Mouse (Mus musculus) limb, embryonic 14.5 days (tissue): ENCODE measurements at regions not wholly inside any gene's neighbourhood (a gene's known extent, or its start where the extent isn't known, plus 50 kb on each side); places are given as distances from the start of the nearest gene placed in this dataset.

Source experiments
- ATAC-seq: fragments of 200-750 bp; cut with Nextera tagmentation; 2 replicates; pipeline ENCODE4 v1.8.0; 2017; ENCODE audit warnings: low read depth, moderate number of reproducible peaks, moderate TSS enrichment; ENCODE audit not compliant: low FRiP score
- DNase-seq: peaks from one replicate; pipeline ENCODE4 v3.0.0-alpha.2; 2015; ENCODE audit warnings: low spot score
- H3K27ac ChIP-seq: fragments of 300-500 bp; sonication (generic); replicated peaks from 2 replicates; pipeline ENCODE4 v1.5.1; 2014; ENCODE audit warnings: low read depth, mild to moderate bottlenecking, low read length, moderate library complexity, mixed read lengths
- H3K27me3 ChIP-seq: fragments of 300-500 bp; sonication (generic); 2 replicates; pipeline ENCODE4 v1.6.1; 2014; ENCODE audit warnings: low read length, mixed read lengths; ENCODE audit not compliant: control insufficient read depth, insufficient read depth
- H3K36me3 ChIP-seq: fragments of 300-500 bp; sonication (generic); 2 replicates; pipeline ENCODE4 v1.6.1; 2014; ENCODE audit warnings: mild to moderate bottlenecking, low read length, moderate library complexity, mixed read lengths; ENCODE audit not compliant: control insufficient read depth, insufficient read depth
- H3K4me1 ChIP-seq: fragments of 300-500 bp; sonication (generic); 2 replicates; pipeline ENCODE4 v1.6.1; 2014; ENCODE audit warnings: antibody characterized with exemption, low read length, mixed read lengths; ENCODE audit not compliant: control insufficient read depth, insufficient read depth
- H3K4me2 ChIP-seq: fragments of 300-500 bp; sonication (generic); replicated peaks from 2 replicates; pipeline ENCODE4 v1.6.1; 2014; ENCODE audit warnings: low read depth, mild to moderate bottlenecking, low read length, moderate library complexity; ENCODE audit not compliant: severe bottlenecking
- H3K4me3 ChIP-seq: fragments of 300-500 bp; sonication (generic); replicated peaks from 2 replicates; pipeline ENCODE4 v1.5.1; 2014; ENCODE audit warnings: low read length
- H3K9ac ChIP-seq: fragments of 300-500 bp; sonication (generic); 2 replicates; pipeline ENCODE4 v1.6.1; 2014; ENCODE audit warnings: mild to moderate bottlenecking, low read depth, low read length, moderate library complexity; ENCODE audit not compliant: severe bottlenecking
- H3K9me3 ChIP-seq: fragments of 300-500 bp; sonication (generic); 2 replicates; pipeline ENCODE4 v1.6.1; 2016; ENCODE audit warnings: low read length; ENCODE audit not compliant: control insufficient read depth
- POLR2A ChIP-seq: fragments of 200-500 bp; IDR thresholded peaks from 2 replicates; pipeline ENCODE4 v1.8.0; 2012; ENCODE audit warnings: inconsistent platforms, mild to moderate bottlenecking, moderate library complexity, borderline replicate concordance; ENCODE audit not compliant: insufficient read depth, insufficient read length; ENCODE audit errors: extremely low read depth
- WGBS: fragments of 180-500 bp; shearing (Covaris S2); extraction: QIAGEN DNeasy Blood & Tissue Kit; methylation state at CpG from one replicate; pipeline ENCODE4 v1.1.7; 2014; 5-methylcytosine and 5-hydroxymethylcytosine counted together

GRCm38 (mm10) chr17:4581851-4582250 is 412.3 kb upstream of the Arid1b start:
- Histone ChIP-seq H3K4me3 (no peak overlapping the region), H3K27me3 (no peaks in the 10 kb centered on the region), H3K4me1 (no peaks in the 10 kb centered on the region), H3K4me2 (no peak overlapping the region), H3K36me3 (no peaks in the 10 kb centered on the region), H3K9me3 (no peaks in the 10 kb centered on the region), H3K9ac (no peak overlapping the region), H3K27ac (no peak overlapping the region)
- TF ChIP-seq POLR2A = no peak
- 89% methylated on average over 11 of the region's 11 CpGs for WGBS
- ATAC-seq (no peak), DNase-seq (no peak)

- no peak for DNase-seq
Observed at GRCm38 (mm10) chr17:4610481-4610880, 383.7 kb upstream of the Arid1b start.

GRCm38 (mm10) chr17:4610993-4611392 is 383.1 kb upstream of the Arid1b start:
- no peak for ATAC-seq
- H3K27me3 ChIP-seq = no peaks in the 10 kb centered on the region
- TF ChIP-seq POLR2A = no peak
- no peak overlapping the region for H3K27ac ChIP-seq
- no peaks in the 10 kb centered on the region for H3K4me1 ChIP-seq
- H3K4me3 ChIP-seq = no peak overlapping the region
- H3K9ac ChIP-seq = no peak overlapping the region
- DNase-seq = no peak
- H3K36me3 ChIP-seq = no peaks in the 10 kb centered on the region
- H3K4me2 ChIP-seq = no peak overlapping the region
- H3K9me3 ChIP-seq = no peaks in the 10 kb centered on the region
- 87% methylated on average over 5 of the region's 5 CpGs for WGBS

More at GRCm38 (mm10) chr17:4610481-4610880, 383.7 kb upstream of the Arid1b start:
- Histone ChIP-seq H3K27ac (no peak overlapping the region), H3K36me3 (no peaks in the 10 kb centered on the region), H3K4me3 (no peak overlapping the region), H3K9ac (no peak overlapping the region), H3K4me2 (no peak overlapping the region), H3K27me3 (no peaks in the 10 kb centered on the region), H3K4me1 (no peaks in the 10 kb centered on the region), H3K9me3 (no peaks in the 10 kb centered on the region)
- TF ChIP-seq POLR2A = no peak
- ATAC-seq = no peak
- 81% methylated on average over 8 of the region's 8 CpGs for WGBS

GRCm38 (mm10) chr17:4611711-4612110 is 382.4 kb upstream of the Arid1b start:
- no peak for TF ChIP-seq POLR2A
- Histone ChIP-seq H3K27ac (no peak overlapping the region), H3K9ac (no peak overlapping the region), H3K4me3 (no peak overlapping the region), H3K4me1 (no peaks in the 10 kb centered on the region), H3K27me3 (no peaks in the 10 kb centered on the region), H3K36me3 (no peaks in the 10 kb centered on the region), H3K9me3 (no peaks in the 10 kb centered on the region), H3K4me2 (no peak overlapping the region)
- no peak for DNase-seq
- ATAC-seq = no peak
- WGBS = 80% methylated on average over 2 of the region's 2 CpGs

DNA sequence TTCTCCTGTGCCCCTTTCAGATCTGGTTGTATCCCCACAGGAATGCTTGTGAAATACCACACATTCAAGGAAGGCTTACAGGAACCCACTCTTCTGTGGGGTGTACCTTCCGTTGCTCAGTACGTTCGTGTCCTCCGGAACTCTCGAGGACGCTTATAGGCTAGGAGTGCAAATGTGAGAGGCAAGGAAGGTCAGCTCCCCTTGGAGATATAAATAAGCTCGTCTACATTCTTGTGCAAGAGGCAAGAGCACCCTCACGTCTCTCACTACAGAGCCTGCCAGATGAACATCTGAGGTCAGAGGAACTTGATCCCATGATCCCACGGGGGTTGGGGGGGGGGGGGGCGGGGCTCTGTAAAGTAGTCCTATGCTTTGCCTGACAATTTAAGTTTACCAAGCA is 382.0 kb upstream of the Arid1b start:
- H3K4me2 ChIP-seq = no peak overlapping the region
- H3K36me3 ChIP-seq = no peaks in the 10 kb centered on the region
- DNase-seq = no peak
- 50% methylated on average over 10 of the region's 10 CpGs for WGBS
- ATAC-seq = no peak
- no peak for TF ChIP-seq POLR2A
- H3K9me3 ChIP-seq = no peaks in the 10 kb centered on the region
- no peak overlapping the region for H3K9ac ChIP-seq
- no peak overlapping the region for H3K27ac ChIP-seq
- no peaks in the 10 kb centered on the region for H3K27me3 ChIP-seq
- no peaks in the 10 kb centered on the region for H3K4me1 ChIP-seq
- H3K4me3 ChIP-seq = no peak overlapping the region

GRCm38 (mm10) chr17:4612741-4613140 is 381.4 kb upstream of the Arid1b start:
- ATAC-seq (no peak), DNase-seq (no peak)
- no peak overlapping the region for H3K9ac ChIP-seq
- H3K4me1 ChIP-seq = no peaks in the 10 kb centered on the region
- no peak for TF ChIP-seq POLR2A
- no peaks in the 10 kb centered on the region for H3K9me3 ChIP-seq
- H3K4me3 ChIP-seq = no peak overlapping the region
- no peak overlapping the region for H3K27ac ChIP-seq
- 81% methylated on average over 7 of the region's 7 CpGs for WGBS
- H3K36me3 ChIP-seq = no peaks in the 10 kb centered on the region
- H3K27me3 ChIP-seq = no peaks in the 10 kb centered on the region
- no peak overlapping the region for H3K4me2 ChIP-seq
